ENCODE assay signal across 8 mouse cellular contexts in genomic region chr16:62646113-62646512, GRCm38 (mm10).
DNase-seq lines count a peak whose midpoint lies in the region; ATAC-seq lines count a peak whose summit lies in the region.

No protein-coding gene starts in this region.

- no peak for ATAC-seq in CD4-positive, CD25-positive, alpha-beta regulatory T cell, adult 4 months
- ATAC-seq in megakaryocyte progenitor cell, adult 5-6 weeks (replicated peaks; ENCODE audit: poor library complexity), result peak; percentile 69
- ATAC-seq in megakaryocyte-erythroid progenitor cell, adult 5-6 weeks (replicated peaks; ENCODE audit: low FRiP score, low TSS enrichment, poor library complexity, severe bottlenecking), result no peak
- no peak for ATAC-seq in granulocyte monocyte progenitor cell, adult 5-6 weeks (replicated peaks; ENCODE audit: poor library complexity, severe bottlenecking)

- DNase-seq in CD4-positive, CD25-positive, alpha-beta regulatory T cell, adult 2 months (ENCODE audit: low read depth, low spot score), result peak; percentile 0
- DNase-seq in left cerebral cortex, adult 18-20 months (ENCODE audit: low spot score in 2 of 2), result peak; percentile 5 to 7
- no peak for DNase-seq in left cerebral cortex, adult 8-10 months (ENCODE audit: low spot score in 2 of 2)
- peak; percentile 60 for DNase-seq in embryo, embryonic 10.5 days (ENCODE audit: low spot score)

Comparison
In these comparisons a context has a peak if more than half of its experiments do, and no peak if none do; other contexts are left out.
1. DNase-seq: peak in CD4-positive, CD25-positive, alpha-beta regulatory T cell, adult 2 months (single experiment), left cerebral cortex, adult 18-20 months (2 of 2) and embryo, embryonic 10.5 days (single experiment); none in left cerebral cortex, adult 8-10 months (0 of 2).